Mouse (Mus musculus) lung, adult 2 months (tissue): ENCODE measurements around the gene Foxo6. TPM values are rescaled to one million over a fixed set of nuclear protein-coding genes. Genes with fewer than 3 reads are reported as not detected.

Experiments
- DNase-seq: peaks from one replicate; pipeline ENCODE4 v3.0.0; 2022
- H3K4me1 ChIP-seq: fragments of 200-500 bp; 2 replicates; pipeline ENCODE4 v1.6.1; 2011; ENCODE audit warnings: low read length; ENCODE audit not compliant: control insufficient read depth, insufficient read depth
- H3K4me3 ChIP-seq: fragments of 200-500 bp; replicated peaks from 2 replicates; pipeline ENCODE3; 2011; ENCODE audit warnings: low read depth, mild to moderate bottlenecking, control low read depth, low read length; ENCODE audit errors: extremely low read depth
- CTCF ChIP-seq: fragments of 200-500 bp; IDR thresholded peaks from 2 replicates; pipeline ENCODE4 v1.5.1; 2011; ENCODE audit warnings: mild to moderate bottlenecking, low read length, control low read depth; ENCODE audit not compliant: insufficient read depth
- POLR2A ChIP-seq: fragments of 200-500 bp; IDR thresholded peaks from 2 replicates; pipeline ENCODE4 v1.6.1; 2011; ENCODE audit warnings: low read depth, mild to moderate bottlenecking, control low read depth, low read length, borderline replicate concordance; ENCODE audit errors: extremely low read depth
- WGBS: fragments of 180-500 bp; shearing (Covaris S2); methylation state at CpG from one replicate; pipeline ENCODE4 v1.1.7; 2018; 5-methylcytosine and 5-hydroxymethylcytosine counted together
- polyA plus RNA-seq: library from polyadenylated mRNA; depleted of rRNA; stranded (reverse); fragments of >200 nt; gene quantifications from 2 replicates; pipeline ENCODE4 v1.2.3, GENCODE M21; 2012

The Foxo6 gene
- polyA plus RNA-seq, 1 experiment: 3.1 TPM

DNA sequence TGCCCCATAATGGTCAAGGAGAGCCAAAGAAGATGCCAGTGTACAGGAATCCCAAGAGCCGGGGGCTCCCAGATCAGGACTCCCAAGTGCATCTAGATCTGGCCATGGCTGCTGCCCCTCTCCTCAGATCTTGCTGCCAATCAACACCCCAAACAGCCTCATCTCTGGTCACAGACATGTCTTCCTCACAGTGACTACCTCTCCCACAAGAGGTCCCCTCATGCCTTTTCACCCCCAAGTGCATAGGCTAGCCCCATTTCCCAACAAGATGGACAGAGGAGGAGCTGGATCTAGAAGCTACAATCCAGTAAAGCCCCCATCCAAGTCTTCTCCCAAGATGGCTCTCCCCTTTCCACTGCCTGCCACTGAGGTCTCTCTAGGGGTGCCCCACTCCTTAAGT is 1.4 kb downstream of the Foxo6 start:
- TF ChIP-seq POLR2A (no peak), CTCF (no peak)
- DNase-seq: no peak
- Histone ChIP-seq H3K4me3 (no peak overlapping the region), H3K4me1 (peaks cover 7% of the 10 kb centered on the region)
- WGBS: 94% methylated on average over 1 of the region's 1 CpGs

DNA sequence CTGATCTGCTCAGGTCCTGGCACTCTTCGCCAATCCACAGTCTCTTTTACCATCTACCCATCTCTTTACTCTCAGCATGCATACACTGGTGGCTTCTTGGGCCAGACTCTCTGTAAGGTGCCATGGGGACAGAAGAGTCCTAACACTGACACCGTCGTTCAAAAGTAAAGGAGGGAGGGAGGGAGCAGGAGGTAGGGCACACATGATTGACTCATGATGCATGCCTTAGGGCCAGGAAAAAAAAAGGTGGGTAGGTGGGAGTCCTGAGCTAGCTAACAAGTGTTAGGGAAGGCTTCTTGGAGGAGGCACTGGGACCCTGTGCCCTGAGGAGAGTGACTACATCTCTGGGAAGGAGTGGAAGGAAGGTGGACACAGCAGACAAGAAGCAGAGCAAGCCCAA is 1.9 kb downstream of the Foxo6 start:
- Histone ChIP-seq H3K4me1 (peaks cover 7% of the 10 kb centered on the region), H3K4me3 (no peak overlapping the region)
- no peak for DNase-seq
- WGBS: 72% methylated on average over 3 of the region's 3 CpGs
- no peak for TF ChIP-seq POLR2A
- TF ChIP-seq CTCF: no peak

DNA sequence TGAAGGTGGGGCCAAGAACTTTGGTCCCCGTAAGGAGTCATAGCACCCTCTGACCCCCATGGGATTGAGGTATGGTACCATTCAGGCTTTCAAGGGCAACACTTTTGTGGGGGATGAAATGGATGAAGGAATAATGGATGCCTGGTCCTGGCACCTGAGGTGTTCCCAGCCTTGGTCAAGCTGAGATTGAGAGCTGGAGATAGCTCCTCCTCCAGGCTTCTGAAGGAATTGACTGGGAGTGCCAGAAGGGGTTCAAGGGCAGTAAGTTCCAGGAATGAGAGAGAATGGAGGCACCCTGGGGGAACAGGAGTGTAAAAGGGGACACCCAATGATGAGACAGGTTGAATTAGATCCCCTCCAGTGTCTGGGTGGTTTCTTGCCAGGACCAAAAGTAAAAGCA is 3.0 kb downstream of the Foxo6 start:
- WGBS: 77% methylated on average over 1 of the region's 1 CpGs
- no peak for DNase-seq

DNA sequence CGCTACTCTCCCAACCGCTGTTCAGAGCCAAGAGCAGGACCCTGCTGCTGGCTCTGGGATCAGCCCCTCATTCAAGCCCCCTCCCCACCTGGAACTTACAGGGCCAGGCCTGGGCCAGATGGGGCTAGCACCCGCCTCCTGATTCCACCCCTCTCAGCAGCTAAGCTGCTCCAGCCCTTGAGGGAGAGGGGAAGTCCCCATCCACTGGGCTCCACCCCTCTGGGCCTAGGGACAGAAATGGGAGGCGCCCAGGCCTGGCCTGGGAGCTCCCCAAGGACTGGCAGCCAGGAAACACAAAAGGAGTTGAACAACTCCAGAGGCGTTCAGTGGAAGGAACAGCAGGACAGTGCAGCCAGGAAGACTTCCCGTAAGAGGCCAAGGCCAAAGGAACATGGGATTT is 4.0 kb downstream of the Foxo6 start:
- TF ChIP-seq CTCF: no peak
- H3K4me3 ChIP-seq: peak overlapping the region; percentile 48
- H3K4me1 ChIP-seq: peaks cover 5% of the 10 kb centered on the region
- DNase-seq: peak; percentile 82
- 8% methylated on average over 5 of the region's 6 CpGs for WGBS

More for the DNA sequence above, 3.0 kb downstream of the Foxo6 start:
- TF ChIP-seq POLR2A: no peak
- TF ChIP-seq CTCF: no peak
- H3K4me1 ChIP-seq: peaks cover 7% of the 10 kb centered on the region
- H3K4me3 ChIP-seq: no peak overlapping the region

DNA sequence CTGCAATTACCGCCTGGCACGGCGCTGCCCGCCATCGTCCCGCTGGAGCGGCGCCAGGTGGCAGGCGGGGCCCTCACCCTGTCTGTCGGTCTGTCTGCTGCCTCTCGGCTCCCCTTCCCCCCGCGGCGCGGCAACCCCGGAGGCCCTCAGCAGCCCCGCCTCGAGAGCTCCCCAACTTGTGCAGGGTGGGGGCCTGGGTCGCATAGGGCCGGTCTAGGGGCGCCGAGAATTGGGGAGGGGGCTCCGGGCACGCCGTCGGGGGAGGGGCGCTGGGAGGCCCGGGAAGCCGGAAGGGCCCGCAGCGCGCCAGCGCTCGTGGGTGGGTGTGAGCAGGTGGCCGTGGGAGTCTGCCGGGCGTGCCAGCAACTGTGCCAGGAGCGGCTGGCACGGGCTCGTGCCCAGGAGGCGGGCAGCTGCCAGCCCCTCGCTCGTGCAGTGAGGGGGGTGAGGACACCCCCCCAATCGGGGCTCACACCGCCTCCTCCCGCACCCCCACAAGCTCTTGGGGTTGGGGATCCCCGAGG is 4.5 kb downstream of the Foxo6 start:
- H3K4me3 ChIP-seq: peak overlapping the region; percentile 48
- TF ChIP-seq CTCF (no peak), POLR2A (no peak)
- H3K4me1 ChIP-seq: peaks cover 3% of the 10 kb centered on the region
- 1% methylated on average over 46 of the region's 47 CpGs for WGBS
- no peak for DNase-seq

DNA sequence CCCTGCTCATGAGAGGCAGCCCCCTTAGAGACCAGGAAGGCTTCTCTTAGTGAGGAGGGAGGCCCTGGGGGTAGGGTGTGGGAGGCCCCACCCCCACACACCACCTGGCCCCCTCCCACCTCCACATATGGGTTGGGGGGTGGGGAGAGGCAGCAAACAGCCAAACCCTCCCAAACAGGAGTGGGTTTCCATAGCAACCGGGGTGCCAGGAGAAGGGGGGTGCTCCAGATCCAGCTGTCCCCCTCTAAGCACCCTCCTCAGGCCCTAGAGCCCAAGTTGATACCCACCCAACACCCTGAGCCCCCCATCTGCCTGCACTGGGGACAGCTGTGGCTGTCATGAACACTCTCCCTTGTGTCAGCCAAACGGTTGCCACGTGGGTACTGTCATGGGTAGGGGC is 6.1 kb downstream of the Foxo6 start:
- WGBS: 66% methylated on average over 3 of the region's 3 CpGs

DNA sequence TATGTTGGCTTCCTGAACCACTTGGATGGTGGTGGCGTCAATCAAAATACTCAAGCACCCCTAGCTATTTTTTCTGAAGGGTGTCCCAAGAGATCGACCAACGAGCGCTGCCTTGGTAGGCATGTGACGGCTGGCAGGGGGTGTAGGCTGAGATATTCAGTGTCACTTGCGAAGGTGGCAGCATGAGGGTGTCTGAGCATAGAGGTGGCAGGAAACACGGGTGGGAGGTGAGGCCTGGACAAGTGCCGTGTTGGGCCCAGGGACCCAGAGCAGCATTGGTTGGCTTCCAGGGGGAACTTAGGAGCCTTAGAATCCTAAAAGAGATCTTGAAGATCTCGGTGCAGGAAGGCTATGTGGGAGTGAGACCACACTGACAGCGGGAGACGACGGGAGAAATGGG is 6.7 kb downstream of the Foxo6 start:
- TF ChIP-seq CTCF: no peak
- no peak for TF ChIP-seq POLR2A
- no peak for DNase-seq
- H3K4me1 ChIP-seq: peaks cover 3% of the 10 kb centered on the region
- 85% methylated on average over 12 of the region's 12 CpGs for WGBS
- H3K4me3 ChIP-seq: no peak overlapping the region

More for the DNA sequence above, 6.1 kb downstream of the Foxo6 start:
- Histone ChIP-seq H3K4me1 (peaks cover 3% of the 10 kb centered on the region), H3K4me3 (no peak overlapping the region)
- no peak for DNase-seq
- TF ChIP-seq CTCF (no peak), POLR2A (no peak)

DNA sequence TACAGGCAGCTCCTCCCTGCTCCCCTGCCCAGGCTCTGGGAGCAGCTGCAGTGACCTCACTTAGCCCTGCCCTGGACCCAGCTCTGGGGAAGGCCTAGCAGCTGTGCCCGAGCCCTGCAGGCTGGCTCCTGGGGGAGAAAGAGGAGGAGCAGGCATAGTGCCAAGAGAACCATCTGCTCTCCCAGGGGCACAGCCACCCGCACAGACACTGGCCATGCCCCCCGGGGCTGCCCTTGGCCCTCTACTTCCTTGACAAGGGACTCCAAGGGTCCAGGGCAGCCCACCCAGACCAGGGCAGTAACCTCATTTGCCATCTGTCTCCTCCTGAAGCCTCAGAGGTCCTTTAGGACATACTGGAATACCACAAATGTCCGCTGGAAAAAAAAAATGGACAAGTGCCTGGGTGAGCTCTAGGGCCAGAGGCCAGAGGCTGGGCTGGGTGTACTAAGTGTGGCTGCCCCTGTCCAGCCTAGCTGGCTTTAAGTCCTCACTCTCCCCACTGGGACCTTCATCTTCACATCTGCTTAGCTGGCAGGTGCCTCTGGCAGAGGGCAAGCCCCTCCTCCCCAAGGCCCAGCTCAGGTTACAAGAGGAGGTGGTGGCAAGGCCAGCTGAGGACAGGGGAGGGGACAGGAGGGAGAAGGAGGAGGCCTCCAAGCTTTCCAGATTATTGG is 9.8 kb downstream of the Foxo6 start:
- 47% methylated on average over 4 of the region's 4 CpGs for WGBS
- peak; percentile 50 for DNase-seq

DNA sequence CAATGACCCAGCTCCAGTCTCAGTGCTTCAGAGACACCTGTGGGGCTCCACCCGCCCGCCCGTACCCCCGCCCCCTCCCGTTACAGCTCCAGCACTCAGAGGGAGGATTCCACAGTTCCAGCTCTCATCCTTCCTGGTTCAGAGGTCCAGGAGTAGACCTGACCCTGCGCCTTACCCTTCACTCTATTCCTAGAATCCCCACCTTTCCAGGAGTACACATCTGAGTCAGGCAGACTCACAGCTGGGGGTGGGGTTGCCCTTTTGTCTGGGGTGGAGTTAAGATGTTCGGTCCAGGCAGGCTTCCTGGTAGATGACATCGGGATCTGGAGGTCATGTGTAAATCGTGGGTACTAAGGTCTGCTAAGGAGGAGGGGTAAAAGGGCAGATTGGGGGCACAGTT is 11.7 kb downstream of the Foxo6 start:
- no peak for TF ChIP-seq CTCF
- TF ChIP-seq POLR2A: no peak

More for the DNA sequence above, 9.8 kb downstream of the Foxo6 start:
- Histone ChIP-seq H3K4me3 (no peak overlapping the region), H3K4me1 (no peaks in the 10 kb centered on the region)
- TF ChIP-seq POLR2A (no peak), CTCF (no peak)

DNA sequence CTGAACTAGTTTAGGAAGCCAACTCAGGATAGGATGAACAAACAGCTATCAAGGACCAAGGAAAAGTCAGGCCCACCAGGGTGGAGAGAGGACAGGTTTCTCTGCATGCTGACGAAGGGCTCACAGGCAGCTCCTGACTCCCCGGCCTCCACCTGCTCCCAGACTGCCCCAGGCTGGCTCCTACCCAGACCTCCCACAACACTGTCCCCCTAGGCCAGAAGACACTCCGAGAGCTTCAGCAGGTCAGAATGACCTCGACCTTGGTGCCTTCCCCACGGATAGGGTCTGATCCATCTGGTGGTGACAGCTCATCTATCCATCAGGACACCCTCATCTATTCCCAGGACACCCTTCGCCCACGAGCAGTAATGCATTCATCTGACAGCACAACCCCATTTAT is 13.6 kb downstream of the Foxo6 start:
- 53% methylated on average over 7 of the region's 7 CpGs for WGBS
- Histone ChIP-seq H3K4me1 (no peaks in the 10 kb centered on the region; the same call in 1 of the 2 replicates), H3K4me3 (no peak overlapping the region)
- no peak for TF ChIP-seq POLR2A
- TF ChIP-seq CTCF: no peak
- no peak for DNase-seq

More for the DNA sequence above, 11.7 kb downstream of the Foxo6 start:
- no peak for DNase-seq
- WGBS: 76% methylated on average over 9 of the region's 9 CpGs
- Histone ChIP-seq H3K4me3 (no peak overlapping the region), H3K4me1 (no peaks in the 10 kb centered on the region)
